Mouse (Mus musculus) brain, embryonic 14.5 days (tissue): ENCODE data around the gene Trim17. TPM values are rescaled to one million over a fixed set of nuclear protein-coding genes. Genes with fewer than 3 reads are reported as not detected.
A peak's percentile ranks its signal among the peaks of the same experiment; 100 is the strongest.

Experiments used
- DNase-seq: peaks from one replicate; pipeline ENCODE4 v3.0.0-alpha.2; 2011; ENCODE audit warnings: low read depth
- CTCF ChIP-seq: fragments of 200-500 bp; IDR thresholded peaks from 2 replicates; pipeline ENCODE4 v1.5.1; 2012; ENCODE audit warnings: inconsistent platforms, mild to moderate bottlenecking, moderate library complexity, borderline replicate concordance; ENCODE audit not compliant: insufficient read depth, insufficient read length; ENCODE audit errors: extremely low read depth
- POLR2A ChIP-seq: fragments of 200-500 bp; IDR thresholded peaks from 2 replicates; pipeline ENCODE4 v1.6.1; 2012; ENCODE audit warnings: mild to moderate bottlenecking, inconsistent platforms, borderline replicate concordance; ENCODE audit not compliant: poor library complexity, insufficient read depth, insufficient read length, severe bottlenecking; ENCODE audit errors: extremely low read depth
- polyA plus RNA-seq: library from polyadenylated mRNA; depleted of rRNA; stranded (reverse); fragments of >200 nt; gene quantifications from 2 replicates; pipeline ENCODE4 v1.2.3, GENCODE M21; 2012

Trim17 gene
- polyA plus RNA-seq, 1 experiment: 2.2 TPM

- DNase-seq: peak; percentile 82
- TF ChIP-seq CTCF (peak; percentile 84), POLR2A (no peak)
Observed at GRCm38 (mm10) chr11:58927790-58928651, 26.5 kb upstream of the Trim17 start.

GRCm38 (mm10) chr11:58929055-58929454 lies 25.4 kb upstream of the Trim17 start:
- TF ChIP-seq POLR2A (no peak), CTCF (no peak)

GRCm38 (mm10) chr11:58929641-58930040 lies 24.8 kb upstream of the Trim17 start:
- TF ChIP-seq CTCF (no peak), POLR2A (no peak)
- DNase-seq: no peak

More at GRCm38 (mm10) chr11:58929055-58929454, 25.4 kb upstream of the Trim17 start:
- no peak for DNase-seq

DNA sequence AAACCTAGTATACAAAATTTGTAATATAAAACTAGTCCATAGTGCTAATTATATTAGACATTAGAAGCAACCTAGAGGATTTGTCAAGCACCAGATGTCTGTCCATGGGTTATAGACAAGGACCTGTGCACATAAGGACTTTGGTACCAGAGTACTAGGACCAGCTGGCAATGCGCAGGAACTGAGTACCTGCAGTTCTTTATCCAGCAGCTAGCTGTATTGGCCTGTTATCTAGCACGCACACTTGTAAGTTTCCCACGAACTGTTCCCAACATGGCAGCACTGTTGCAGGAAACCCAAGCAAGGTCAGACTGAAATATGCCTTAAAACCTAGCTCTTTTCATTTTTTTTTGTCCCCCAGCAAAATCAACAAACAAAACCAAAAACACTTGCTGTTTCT lies 24.2 kb upstream of the Trim17 start:
- TF ChIP-seq CTCF (no peak), POLR2A (no peak)
- DNase-seq: no peak

- no peak for DNase-seq
- TF ChIP-seq CTCF (peak; percentile 18; the same call in 1 of the 2 replicates), POLR2A (no peak)
Observed at GRCm38 (mm10) chr11:58931576-58931975, 22.9 kb upstream of the Trim17 start.

DNA sequence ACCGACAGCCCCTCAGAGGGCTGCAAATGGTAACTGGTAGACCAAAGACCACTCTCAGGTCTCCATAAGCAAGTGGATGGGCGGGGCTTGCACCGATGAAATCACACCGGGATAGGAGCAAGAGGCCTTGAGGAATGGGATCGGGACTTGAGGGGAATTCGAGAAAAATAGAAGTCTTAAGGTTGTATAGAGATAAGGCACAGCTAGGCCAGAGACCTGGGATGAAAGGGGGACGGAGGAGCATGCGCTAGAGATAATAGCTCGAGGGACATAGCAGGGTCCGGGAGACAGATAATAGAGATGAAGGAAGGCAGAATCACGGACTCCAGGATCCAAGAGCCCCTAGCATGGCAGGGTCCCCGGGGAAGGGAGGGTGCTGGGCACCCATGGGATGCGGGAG lies 16.6 kb upstream of the Trim17 start:
- DNase-seq: peak; percentile 63
- TF ChIP-seq POLR2A (no peak), CTCF (no peak)

DNA sequence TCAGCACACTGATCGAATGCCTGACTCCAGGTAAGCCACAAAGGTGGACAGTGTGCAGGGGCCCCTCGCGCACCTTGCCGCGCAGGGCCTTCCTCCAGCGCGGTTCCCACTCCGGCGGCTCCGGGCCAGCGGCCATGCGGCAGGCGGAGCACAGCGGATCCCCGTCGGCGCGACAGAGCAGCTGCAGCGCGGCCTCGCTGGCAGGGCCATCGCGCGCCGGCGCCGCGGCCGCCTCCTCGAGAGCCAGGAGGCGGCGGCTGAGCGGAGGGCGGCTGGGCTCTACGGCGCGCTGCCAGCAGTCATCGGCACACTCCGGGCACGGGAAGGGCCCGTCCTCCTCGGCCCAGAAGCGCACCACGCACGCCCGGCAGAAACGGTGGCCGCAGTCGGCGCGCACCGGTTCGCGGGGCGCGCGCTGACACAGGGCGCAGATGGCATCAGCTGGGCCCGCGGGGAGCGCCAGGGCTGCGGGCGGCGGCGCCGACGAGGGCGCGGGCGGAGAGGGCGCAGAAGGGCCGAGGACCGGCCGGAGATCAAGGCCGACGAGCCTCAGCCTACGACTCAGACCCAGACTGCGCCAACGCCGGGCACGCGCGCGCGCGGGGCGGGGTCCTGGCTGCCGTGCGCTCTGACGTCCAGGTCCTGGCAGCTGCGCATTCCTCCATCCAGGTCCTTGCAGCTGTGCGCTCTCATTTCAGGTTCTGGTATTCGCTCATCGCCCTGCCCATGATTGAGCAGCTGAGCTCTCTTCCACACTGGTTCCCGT lies 16.0 kb upstream of the Trim17 start, which contains the start of gene Rnf187:
TSS of gene Rnf187 (minus strand) at position 595 of the 766 bp plus-strand sequence.
- TF ChIP-seq POLR2A: peak; percentile 97
- TF ChIP-seq CTCF: no peak
- peak; percentile 98 for DNase-seq

DNA sequence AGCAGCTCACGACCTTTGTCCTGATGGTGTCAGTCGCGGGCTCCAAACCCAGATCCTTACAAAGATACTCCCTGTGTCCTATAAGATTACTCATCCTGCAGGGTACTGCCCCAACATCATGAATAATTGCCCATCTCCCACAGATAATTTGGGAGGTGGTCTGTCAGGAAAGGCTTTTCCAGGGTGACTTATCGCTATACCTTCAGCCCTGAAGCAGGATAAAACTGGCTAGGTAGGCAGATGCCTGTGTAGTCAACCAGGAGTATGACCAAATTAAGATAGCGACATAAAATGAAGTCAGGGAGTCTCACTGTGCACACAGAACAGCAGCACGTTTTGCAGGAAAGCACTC lies 15.4 kb upstream of the Trim17 start:
- TF ChIP-seq POLR2A (no peak), CTCF (no peak)
- no peak for DNase-seq

- DNase-seq: no peak
- TF ChIP-seq CTCF (no peak), POLR2A (no peak)
Observed at GRCm38 (mm10) chr11:58944136-58944535, 10.3 kb upstream of the Trim17 start.

GRCm38 (mm10) chr11:58947306-58947705 lies 7.2 kb upstream of the Trim17 start:
- DNase-seq: no peak
- TF ChIP-seq POLR2A (no peak), CTCF (no peak)

DNA sequence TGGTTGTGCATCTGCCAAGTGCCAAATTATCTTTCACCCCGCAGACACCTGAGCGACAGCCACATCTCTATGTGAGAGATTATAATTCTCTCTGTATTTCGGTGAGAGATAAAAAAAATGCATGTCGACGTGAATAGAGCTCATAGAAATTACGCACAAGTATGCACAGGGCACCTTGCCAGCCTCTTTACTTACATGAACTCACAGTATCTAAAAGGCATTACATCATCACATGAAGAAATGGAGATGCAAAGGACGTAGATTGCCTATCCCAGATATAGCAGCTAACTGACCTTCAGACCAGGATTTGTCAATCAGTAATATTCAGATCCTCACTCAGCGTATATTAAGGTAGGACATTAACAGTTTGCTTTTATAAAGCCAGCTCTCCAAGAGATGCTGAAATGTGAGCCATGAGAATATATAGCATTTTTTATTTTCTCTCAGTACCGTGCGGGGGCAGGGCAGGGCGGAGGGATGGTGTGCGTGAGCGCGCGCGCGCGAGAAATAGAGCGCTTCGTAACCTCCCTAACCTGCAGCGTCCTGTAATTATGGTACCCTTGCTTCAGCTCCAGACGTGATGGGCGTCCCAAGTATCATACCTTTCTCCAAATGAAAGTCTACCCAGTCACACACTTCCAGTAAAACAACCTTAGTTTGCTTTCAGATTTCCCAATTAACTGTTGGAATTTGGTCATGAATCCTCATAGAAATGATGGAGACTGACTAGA lies 6.5 kb upstream of the Trim17 start:
- DNase-seq: peak; percentile 89
- TF ChIP-seq CTCF (no peak), POLR2A (no peak)
